Mouse (Mus musculus): Measurements from ENCODE around the gene Bmp2k. TPM values are rescaled to one million over a fixed set of nuclear protein-coding genes. Genes with fewer than 3 reads are reported as not detected.
A peak's percentile ranks its signal among the peaks of the same experiment; 100 is the strongest.
"Not testable (repeated sequence)": the region's sequence is repeated elsewhere in the genome, so short reads cannot be mapped to it uniquely, and the experiment has no call there.

Bmp2k gene
- total RNA-seq, 2 experiments from 2014 or later = 13.7 to 14.3 TPM

- no peak for DNase-seq (ENCODE audit: low spot score in 2 of 2)
Measured at GRCm38 (mm10) chr5:97001153-97001552, 3.7 kb downstream of the Bmp2k start.

DNA sequence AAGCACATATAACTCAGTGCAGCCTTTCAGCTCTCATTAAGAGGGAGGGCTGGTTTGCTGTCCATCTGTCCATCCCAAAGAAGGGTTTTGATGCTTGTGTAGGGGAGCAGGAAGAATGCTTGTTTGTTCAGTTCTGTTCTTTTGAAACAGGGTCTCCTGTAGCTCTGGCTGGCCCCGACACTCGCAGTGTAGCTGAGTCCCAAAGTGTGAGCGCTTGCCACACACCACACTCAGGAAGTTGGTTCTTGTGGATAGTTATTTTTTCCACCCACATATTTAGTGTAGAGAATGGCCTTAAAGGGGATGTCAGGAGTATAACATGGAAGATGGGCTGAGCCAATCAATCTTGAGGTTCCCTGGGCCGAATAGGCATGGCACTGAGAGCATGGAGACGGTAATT lies 4.1 kb downstream of the Bmp2k start:
- no peak for DNase-seq (ENCODE audit: low spot score in 2 of 2)

- no peak for DNase-seq (ENCODE audit: low spot score in 2 of 2)
Measured at GRCm38 (mm10) chr5:97002336-97002735, 4.8 kb downstream of the Bmp2k start.

DNA sequence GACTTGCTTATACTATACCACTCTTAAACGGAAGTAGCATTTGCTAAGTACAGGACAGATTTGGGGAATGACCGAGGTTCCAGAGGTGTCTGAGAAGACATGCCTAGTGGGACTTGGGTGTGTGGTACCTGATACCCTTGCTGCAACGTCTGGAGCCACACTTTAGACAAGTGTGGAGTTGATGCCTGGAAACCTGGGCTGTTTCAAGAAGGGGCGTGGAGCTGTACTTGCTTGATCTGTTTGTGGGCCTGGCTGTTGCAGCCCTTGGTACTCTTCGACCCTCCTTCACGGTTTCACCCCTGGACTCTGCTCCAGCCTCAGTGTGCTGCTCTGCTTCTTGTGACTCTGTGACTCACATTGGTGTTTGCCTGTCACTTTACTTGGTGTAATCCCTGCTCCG lies 5.4 kb downstream of the Bmp2k start:
- DNase-seq (ENCODE audit: low spot score in 2 of 2) = no peak

DNA sequence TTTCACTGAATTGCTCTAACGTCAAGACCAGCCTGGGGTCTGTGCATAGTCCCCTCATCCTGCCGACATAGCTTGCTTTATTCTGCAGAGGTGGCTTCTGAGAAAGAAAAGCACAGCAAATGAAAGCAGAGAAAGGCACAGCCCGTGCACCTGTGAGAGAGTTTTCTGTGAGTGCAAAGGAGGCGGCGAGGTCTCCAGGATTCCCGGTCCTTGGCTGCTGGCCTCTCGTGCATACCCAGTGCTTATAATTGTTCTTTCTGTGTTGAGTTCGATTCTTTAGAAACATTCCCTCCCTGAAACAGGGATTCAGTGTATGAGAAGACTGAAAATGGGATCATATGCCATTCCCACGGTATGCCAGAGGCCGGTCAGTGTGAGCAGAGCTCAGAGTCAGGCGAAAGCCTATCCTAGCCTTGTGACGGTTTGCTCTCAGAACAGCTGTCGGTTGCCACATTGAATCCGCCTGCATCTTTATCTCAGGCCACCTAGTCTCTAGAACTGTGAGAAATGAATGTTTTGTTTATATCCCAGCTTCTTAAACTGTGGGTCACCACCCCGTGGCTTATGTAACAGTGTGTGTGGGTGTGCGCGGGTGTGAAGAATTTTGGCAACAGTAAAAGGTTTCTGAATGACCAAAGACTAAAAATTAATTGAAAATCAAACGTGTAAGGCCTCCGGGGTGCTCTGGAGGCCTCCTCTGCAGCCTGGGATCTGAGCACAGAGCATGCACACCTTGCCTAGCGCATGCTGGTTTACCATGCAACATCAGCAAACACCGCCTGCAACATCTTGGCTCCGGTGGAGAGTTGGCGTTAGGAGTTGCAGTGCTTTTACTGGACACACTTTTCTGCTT lies 6.9 kb downstream of the Bmp2k start:
- DNase-seq (ENCODE audit: low spot score in 2 of 2) = no peak

GRCm38 (mm10) chr5:97005891-97006290 lies 8.4 kb downstream of the Bmp2k start:
- DNase-seq (ENCODE audit: low spot score in 2 of 2) = no peak

DNA sequence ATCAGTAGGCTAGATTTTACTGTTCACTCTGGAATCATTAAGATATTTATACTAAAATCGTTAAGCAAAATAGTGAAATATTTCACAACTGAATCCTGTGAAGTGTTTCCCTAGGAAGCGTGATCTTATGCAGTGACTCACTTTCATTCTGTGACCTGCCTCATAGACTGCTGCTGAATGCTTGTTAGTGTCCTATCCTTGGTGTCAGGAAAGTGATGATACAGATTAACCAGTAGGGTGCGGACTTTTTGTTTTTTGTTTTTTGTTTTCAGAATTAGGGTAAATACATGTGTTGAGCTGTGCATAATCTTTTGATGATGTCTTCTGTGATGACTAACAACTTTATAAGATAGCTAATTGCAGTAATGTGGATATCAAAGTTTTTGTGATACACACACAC lies 9.4 kb downstream of the Bmp2k start:
- no peak for DNase-seq (ENCODE audit: low spot score in 2 of 2)

- DNase-seq (ENCODE audit: low spot score in 2 of 2) = no peak
Measured at GRCm38 (mm10) chr5:97007496-97007895, 10.0 kb downstream of the Bmp2k start.

DNA sequence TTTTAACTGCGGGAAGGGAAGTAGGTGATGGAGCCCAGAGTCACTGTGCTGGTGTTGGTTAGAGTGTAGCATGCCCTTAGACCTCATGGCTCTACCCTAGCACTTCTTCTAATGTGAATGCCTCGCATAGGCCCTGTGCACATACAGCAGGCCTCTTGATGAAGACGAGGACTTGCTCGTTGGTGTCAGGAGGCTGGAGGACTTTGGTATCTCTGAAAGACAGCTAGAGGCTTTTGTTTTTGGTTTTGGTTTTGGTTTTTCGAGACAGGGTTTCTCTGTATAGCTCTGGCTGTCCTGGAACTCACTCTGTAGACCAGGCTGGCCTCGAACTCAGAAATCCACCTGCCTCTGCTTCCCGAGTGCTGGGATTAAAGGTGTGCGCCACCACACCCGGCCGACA lies 11.7 kb downstream of the Bmp2k start:
- DNase-seq (ENCODE audit: low spot score in 2 of 2) = not testable (repeated sequence)

GRCm38 (mm10) chr5:97009601-97010335 lies 12.3 kb downstream of the Bmp2k start:
- DNase-seq (ENCODE audit: low spot score in 2 of 2) = no peak

DNA sequence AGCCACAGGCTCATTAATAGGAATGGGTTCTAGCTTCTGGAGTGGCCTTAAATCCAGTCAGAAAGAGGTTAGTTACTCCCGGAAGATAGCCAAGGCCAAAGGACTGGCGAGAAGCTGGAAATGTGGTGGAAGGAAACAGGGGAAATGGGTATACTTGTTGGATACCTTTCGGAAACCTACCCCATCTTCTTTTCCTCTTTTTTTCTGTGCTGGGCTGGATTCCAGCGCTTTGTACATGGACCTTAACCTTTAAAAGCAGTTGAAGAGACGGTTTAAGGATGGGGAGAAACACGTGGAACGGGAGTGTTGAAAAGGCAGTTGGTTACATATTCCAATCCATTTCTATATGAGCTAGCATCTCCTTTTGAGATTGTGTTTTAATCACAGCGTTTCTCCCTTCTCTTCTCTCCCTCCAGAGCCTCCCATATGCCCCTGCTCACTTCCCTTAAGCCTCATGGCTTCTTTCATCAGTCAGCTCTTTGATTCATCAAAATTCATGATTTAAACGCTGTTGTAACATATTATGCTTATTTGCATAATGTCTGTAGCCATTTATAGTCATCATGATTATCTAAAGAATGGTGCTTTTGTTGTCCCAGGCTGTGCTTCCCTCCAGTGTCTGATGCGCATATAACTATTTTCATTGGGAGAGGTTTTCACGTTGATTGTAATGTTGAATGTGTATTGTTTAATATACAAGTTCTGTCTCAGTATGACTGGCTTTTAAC lies 18.5 kb downstream of the Bmp2k start:
- no peak for DNase-seq (ENCODE audit: low spot score in 2 of 2)

- peak; percentile 11 to 41 for DNase-seq (ENCODE audit: low spot score in 2 of 2)
Measured at GRCm38 (mm10) chr5:97016842-97017577, 19.5 kb downstream of the Bmp2k start.

GRCm38 (mm10) chr5:97022305-97023278 lies 25.1 kb downstream of the Bmp2k start:
- DNase-seq (ENCODE audit: low spot score in 2 of 2) = no peak

DNA sequence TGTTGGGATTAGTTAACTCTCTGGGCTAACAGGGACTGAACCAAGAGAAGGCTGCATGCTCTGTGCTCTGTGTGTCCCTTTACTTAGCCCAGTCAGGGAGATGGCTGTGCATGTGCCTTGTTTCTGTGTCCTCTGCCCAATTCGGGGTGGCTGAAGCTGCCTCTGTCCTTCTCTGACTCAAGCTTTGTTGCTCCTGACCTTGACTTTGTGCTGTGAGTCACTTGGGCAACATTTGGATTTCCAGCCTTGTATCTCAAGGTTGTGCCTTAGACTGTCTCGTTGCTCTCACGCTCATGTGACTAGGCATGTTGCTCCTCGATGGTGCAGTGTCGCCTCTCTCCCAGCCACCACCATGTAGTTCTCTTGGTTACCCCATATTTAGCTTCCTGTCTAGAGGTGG lies 27.3 kb downstream of the Bmp2k start:
- DNase-seq (ENCODE audit: low spot score in 2 of 2) = no peak

- DNase-seq (ENCODE audit: low spot score in 2 of 2) = no peak
Measured at GRCm38 (mm10) chr5:97025650-97026049, 28.2 kb downstream of the Bmp2k start.

DNA sequence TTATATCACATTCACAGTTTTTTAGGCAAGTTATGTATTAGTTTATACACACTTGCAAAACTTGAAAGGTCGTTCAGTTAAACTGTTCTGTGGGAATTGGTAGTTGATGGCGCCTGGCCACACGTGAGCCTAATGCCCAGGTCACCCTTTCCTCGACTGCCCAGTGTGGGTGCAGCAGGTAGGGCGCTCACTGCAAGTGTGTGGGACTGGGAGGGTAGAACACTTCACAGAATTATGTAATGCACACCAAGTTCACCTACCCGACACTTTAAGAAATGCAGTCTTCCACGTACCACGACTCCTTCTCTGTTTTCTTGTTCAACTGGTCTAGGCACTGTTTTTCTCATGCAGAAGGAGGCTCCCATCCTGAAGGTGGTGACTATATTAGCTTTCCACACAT lies 30.5 kb downstream of the Bmp2k start:
- DNase-seq (ENCODE audit: low spot score in 2 of 2) = no peak

- DNase-seq (ENCODE audit: low spot score in 2 of 2) = not testable (repeated sequence)
Measured at GRCm38 (mm10) chr5:97028840-97029239, 31.4 kb downstream of the Bmp2k start.

- DNase-seq (ENCODE audit: low spot score in 2 of 2) = no peak
Measured at GRCm38 (mm10) chr5:97031771-97032170, 34.3 kb downstream of the Bmp2k start.

DNA sequence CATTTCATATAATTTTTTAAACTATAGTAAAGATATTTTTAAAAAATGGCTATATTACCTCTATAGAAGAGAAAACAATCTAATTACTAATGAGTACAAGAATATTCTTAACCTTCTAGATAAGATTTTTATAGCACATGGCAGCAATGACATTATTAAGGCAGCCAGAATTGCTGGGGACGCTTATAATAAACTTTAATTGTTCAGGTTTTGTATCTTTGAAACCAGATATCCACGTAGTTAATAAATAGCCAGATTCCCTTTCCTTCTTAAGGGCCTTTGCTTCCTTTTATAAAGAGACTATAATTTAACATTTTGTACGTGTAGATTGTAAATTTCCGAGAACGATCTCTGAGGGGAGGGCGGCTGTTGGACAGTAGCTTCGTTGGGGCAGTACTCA lies 47.8 kb downstream of the Bmp2k start:
- no peak for DNase-seq (ENCODE audit: low spot score in 2 of 2)

DNA sequence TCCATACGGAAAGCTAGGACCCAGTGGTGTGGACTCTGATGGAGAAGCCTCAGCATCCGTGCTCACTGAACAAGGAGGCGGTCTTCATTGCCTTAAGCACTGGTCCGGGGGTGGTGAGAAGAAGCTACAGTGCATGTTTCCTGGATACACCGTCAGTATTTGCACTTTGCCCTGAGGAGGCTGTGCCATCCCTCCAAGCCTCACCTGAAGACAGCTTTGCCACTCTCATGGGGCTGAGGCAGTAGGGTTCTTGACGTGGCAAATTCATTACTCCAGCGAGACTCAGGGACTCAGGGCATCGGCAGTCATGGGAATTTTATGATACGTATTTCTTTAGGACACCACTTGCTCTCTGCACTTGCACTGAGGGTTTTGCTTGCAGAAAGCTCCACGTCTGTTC lies 49.2 kb downstream of the Bmp2k start:
- DNase-seq (ENCODE audit: low spot score in 2 of 2) = no peak
